Mouse (Mus musculus): Measurements from ENCODE around the gene Agap1.

DNA sequence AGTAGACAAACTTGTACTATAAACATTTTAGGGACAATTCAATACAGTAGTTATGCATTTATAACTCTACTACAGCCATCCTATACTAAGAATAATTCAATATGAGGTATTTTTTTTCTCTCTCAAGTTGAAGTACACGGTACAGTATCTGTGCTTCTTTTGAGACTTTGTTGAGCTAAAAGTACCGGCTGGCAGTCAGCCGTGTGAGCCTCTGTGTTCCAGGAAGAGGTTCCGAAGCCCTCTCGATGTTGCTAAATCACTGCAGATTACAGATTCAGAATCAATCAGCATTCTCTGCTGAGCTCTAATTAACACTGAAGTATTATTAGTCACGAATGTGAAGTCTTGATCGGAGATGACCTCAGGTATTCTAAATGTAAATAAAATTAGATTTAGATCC is 196.0 kb downstream of the Agap1 start:
- TF ChIP-seq POLR2A (IDR thresholded peaks at IDR 0.05; ENCODE audit: low read depth, low read length), result no peak
- no peak for TF ChIP-seq CTCF (conservative IDR thresholded peaks at IDR 0.05; ENCODE audit: insufficient read depth, insufficient read length, low read depth, low read length)

Measured in kidney, adult 2 months (tissue).